Mouse (Mus musculus) adrenal gland, adult (tissue): ENCODE data around the gene Uba5.

Source experiments
- DNase-seq, 2 experiments: peaks; one replicate each; pipeline ENCODE4 v3.0.0; 2022 to 2023; ENCODE audit warnings: low spot score in 1 of 2; ENCODE audit not compliant: inconsistent age in 2 of 2

Gene Uba5

DNA sequence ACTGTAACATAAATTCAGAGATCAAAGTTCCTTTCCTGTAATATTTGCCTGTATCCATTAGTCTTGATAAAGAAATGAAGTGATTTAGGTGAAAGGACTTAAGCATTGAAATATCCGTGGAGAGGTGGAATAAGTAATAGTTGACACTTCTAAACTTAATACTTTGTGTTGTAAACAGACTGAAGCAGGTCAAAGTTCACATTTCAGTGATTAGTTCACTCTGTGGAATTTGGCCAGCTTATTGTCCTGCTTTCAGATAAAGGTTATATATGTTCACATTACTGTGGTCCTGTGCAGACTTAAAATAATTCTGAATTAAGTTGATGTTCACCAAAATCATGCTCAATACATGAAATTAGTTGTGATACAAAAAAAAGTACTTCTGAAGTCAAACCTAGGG lies 1.6 kb upstream of the Uba5 start:
- no peak for DNase-seq

- DNase-seq, result peak; percentile 87 to 97
Measured at GRCm38 (mm10) chr9:104063244-104063961, 469 bp upstream of the Uba5 start, which contains the start of gene Acad11. TSS of gene Acad11 (plus strand) at chr9:104063377.

GRCm38 (mm10) chr9:104051028-104051427 lies 11.9 kb downstream of the Uba5 start:
- no peak for DNase-seq

DNA sequence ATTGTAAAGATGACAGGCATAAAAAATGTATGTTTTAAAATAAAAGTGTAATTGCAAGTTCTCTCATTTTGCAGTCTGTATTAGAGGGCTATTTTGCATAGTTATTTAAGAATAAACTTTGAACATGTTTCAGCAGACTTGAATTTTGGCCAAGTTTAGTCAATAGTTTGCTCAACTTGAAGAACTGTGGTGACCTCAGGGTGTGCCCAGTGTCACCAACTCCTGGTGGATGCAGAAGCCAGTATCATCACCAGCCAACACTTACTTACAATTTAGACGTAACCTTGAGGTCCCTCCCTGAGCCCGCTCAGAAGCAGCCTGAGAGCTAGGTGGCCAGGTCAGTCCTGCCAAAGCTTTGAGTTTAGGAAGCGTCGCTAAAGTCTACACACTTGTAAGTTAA lies 19.3 kb downstream of the Uba5 start:
- peak in 1 of 2 experiments; percentile 33 for DNase-seq

GRCm38 (mm10) chr9:104040362-104040761 lies 22.6 kb downstream of the Uba5 start, which contains the start of gene Gm28305:
TSS of gene Gm28305 (plus strand) at chr9:104040662.
- no peak for DNase-seq

GRCm38 (mm10) chr9:104039742-104040141 lies 23.2 kb downstream of the Uba5 start:
- DNase-seq, result no peak

DNA sequence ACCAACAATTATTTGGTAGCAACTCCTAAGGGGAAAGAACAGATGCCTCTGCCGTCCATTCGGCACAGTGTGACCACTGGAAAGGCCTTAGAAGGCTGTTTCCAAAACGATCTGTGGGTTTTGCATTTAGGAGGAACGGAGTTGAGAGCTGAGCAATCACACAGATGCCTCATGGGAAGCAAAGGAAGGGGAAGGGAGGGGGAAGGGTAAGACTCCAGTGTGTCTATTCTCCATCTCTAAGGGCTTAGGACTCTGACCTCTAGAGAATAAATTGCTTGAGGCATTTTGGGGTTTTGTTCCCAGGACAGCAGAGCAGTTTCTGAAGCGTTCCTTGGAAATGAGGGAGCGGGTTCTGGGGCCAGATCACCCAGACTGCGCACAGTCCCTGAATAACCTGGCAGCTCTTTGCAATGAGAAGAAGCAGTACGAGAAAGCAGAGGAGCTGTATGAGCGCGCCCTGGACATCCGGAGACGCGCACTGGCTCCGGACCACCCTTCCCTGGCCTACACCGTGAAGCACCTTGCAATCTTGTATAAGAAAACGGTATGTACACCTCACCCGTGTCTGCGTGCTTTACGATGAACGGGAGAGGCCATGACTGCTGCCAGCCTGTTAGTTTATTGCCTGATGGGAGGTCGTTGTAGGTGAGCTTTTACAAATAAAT lies 23.8 kb downstream of the Uba5 start:
- DNase-seq, result no peak

DNA sequence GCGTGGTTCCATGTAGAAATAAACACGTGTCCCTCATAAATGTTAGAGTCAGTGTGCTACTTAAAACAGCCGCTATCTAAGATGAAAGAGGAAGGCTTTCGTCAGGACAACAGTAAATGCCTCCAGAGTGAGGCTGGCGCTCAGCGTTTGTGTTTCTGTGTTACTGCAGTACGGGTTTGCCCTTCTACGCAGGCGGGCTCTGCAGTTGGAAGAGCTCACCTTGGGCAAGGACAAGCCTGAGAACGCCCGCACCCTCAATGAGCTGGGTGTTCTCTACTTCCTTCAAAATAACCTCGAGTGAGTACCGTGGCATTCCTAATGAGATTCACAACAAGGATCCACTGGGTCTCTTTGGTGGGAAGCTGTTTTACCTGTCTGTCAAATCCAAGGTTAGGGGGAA lies 24.7 kb downstream of the Uba5 start:
- DNase-seq, result no peak

- DNase-seq, result peak; percentile 62 to 91
Measured at GRCm38 (mm10) chr9:104035261-104036015, 27.5 kb downstream of the Uba5 start.

DNA sequence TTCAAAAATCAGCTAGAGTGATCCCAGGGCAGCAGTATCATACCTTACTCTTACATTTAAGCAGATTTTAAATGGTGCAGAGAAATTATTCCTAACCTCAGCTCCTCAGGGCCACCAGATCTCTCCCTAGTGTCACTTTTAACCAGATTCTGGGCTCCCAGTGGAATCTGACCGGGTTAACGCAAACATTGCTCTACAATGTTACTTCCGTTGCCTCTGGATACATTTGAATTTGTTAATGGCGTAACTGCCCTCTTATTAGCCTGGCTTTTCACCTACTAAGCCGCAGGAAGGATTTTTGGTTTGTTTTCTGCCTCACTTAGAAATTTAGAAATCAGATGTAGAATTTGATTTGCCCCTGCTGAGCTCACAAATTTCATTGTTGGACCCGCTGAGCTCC lies 28.2 kb downstream of the Uba5 start:
- DNase-seq, result no peak

DNA sequence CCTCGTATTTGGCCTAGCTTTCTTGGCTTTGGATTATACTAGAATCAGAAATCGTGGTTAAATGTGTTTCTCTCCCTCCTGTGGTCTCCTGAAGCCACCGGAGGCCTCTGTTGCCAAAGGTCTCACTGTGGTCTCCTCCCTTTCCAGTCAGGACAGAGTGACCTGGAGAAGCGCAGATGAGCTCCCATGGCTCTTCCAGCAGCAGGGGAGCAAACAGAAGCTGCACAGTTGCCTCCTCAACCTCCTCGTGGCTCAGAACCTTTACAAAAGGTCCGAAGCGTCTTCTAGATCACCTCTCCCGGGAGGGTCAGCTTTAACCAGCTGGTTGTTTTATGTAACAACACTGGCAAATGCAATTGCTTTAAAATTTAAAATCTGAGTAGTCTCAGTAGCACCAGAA lies 28.7 kb downstream of the Uba5 start:
- DNase-seq, result no peak

DNA sequence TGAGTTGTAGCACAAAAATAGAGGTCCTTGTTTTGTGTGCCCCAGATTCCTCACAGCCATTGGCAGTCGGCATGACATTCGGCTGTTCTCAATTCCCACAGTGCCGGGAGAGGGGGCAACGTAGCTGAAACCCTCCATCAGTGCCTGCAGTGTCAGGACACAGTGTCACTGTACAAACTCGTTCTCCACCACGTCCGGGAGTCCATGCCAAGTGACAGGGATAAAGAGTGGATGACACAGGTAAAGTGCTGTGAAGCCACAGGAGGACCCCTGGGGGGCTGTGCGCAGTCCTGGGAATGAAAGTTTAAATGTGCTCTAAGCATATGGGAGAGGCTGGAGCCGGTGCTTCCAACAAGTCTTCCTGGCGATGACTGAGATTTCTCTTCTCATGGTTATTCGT lies 33.1 kb downstream of the Uba5 start:
- no peak for DNase-seq

GRCm38 (mm10) chr9:104027186-104027585 lies 35.7 kb downstream of the Uba5 start:
- no peak for DNase-seq

GRCm38 (mm10) chr9:104021026-104021425 lies 41.9 kb downstream of the Uba5 start:
- no peak for DNase-seq

- DNase-seq, result no peak
Measured at GRCm38 (mm10) chr9:104014526-104014925, 48.4 kb downstream of the Uba5 start.

DNA sequence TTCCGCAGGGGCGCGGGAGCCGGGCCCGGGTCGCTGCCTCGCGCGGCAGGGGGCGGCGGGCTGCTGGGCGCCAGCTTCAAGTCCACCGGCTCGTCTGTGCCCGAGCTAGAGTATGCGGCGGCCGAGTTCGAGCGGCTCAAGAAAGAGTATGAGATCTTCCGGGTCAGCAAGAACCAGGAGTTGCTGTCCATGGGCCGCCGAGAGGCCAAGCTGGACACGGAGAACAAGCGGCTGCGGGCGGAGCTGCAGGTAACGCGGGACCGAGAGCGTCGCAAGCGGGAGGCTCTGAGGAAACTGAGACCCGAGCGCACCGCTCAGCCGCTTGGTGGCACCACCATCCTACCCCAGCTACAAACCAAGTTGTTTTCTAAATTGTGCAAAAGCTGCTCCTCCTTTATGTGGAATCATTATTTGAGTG lies 60.0 kb downstream of the Uba5 start:
- no peak for DNase-seq

DNA sequence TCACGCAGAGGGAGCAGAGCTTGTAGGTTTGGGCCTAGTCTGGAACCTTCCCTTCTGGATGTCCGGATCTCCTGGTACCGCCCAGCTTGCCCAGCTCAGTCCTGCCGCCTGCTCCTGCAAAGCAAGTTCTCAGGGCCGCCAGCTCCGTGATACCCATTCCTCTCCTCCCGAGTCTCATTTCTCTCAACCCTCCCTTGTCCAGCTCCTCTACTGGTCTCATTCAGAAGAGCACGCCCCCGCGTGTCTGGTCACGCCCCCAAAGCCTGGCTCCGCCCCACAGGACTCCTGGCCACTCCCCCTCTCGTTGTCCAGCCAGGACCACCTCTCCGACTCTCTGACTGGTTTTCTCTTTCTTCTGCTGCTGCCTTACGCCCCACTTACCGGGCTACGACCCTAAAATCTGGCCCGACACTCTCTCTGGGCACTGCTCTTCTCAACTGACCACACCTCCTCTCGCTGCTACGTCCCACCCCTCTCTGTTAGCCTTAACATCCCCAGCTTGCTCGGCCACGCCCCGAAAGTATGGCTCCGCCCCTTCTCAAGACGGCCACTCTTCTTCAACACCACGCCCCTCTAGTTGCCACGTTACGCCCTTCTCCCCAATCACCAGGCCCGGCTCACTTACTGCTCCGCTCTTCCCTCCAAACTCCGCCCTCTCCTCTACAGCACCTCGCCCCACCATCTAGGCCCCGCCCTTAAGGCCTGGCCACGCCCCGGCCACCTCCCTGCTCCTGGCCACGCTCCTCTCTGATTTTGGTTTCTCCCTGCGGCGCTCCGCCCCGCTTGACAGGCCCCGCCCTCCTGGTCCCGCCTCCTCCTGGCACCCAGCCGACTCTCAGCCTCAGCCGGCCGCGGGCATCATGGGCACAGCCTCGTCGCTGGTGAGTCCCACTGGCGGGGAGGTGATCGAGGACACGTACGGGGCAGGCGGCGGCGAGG lies 60.7 kb downstream of the Uba5 start, which contains the start of gene Nphp3:
Nphp3 (plus strand) TSS at position 624 of the 939 bp plus-strand sequence.
- peak; percentile 100 for DNase-seq

GRCm38 (mm10) chr9:104000601-104001000 lies 62.3 kb downstream of the Uba5 start:
- DNase-seq, result peak in 1 of 2 experiments; percentile 28
